Mouse (Mus musculus): Measurements from ENCODE around the gene Rabgap1l.

- no peak for TF ChIP-seq CTCF (IDR thresholded peaks at IDR 0.05; ENCODE audit: insufficient read depth, low read length)
- no peak for TF ChIP-seq POLR2A (IDR thresholded peaks at IDR 0.05; ENCODE audit: borderline replicate concordance, extremely low read depth, low read depth, low read length)
These were observed 258.3 kb downstream of the Rabgap1l start for GRCm38 (mm10) chr1:160534571-160535335.
